Mouse (Mus musculus) embryonic stem cell, embryonic (primary cell): ENCODE measurements around the gene Cntfr.

Experiments used
- CTCF ChIA-PET, 4 experiments: fragments of 300-600 bp in 2 of 4; fragments of 350-600 bp in 2 of 4; sonication (Branson Sonifier 250); formaldehyde crosslinking; loops; one replicate each; lab custom pipeline; 2022; ENCODE audit warnings: inconsistent platforms in 2 of 4; lab: Charles Lee
- POLR2A ChIA-PET, 4 experiments: fragments of 300-600 bp in 2 of 4; fragments of 350-600 bp in 2 of 4; sonication (Branson Sonifier 250); formaldehyde crosslinking; loops; one replicate each; lab custom pipeline; 2022; ENCODE audit warnings: antibody characterized with exemption in 4 of 4, inconsistent platforms in 1 of 4; lab: Charles Lee

The Cntfr gene

GRCm38 (mm10) chr4:41630196-41630595, 66.7 kb downstream of the Cntfr start:
- ChIA-PET CTCF (interaction anchor here in 3 of 4 experiments (0.6 to 2.1 kb wide), 4 partner anchors 16 to 392 kb away, joined by 3 to 13 read pairs (median 3); no protein-coding TSS in a partner anchor), POLR2A (interaction anchor here in 3 of 4 experiments (1.0 to 2.1 kb wide), 9 partner anchors 13 to 84 kb away, joined by 3 to 10 read pairs (median 3); partner anchors contain the start of genes Dnaic1 (in 2 of the 3) and Fam219a (in 2 of the 3))

- ChIA-PET POLR2A (interaction anchor here in 3 of 4 experiments (0.7 to 1.6 kb wide), 12 partner anchors 11 to 364 kb away, joined by 3 to 5 read pairs (median 3); partner anchors contain the start of gene Enho (in 2 of the 3)), CTCF (interaction anchor here in 3 of 4 experiments (0.6 to 1.6 kb wide), 9 partner anchors 14 to 124 kb away, joined by 3 to 6 read pairs (median 3); no protein-coding TSS in a partner anchor)
Observed at GRCm38 (mm10) chr4:41628202-41628927, 68.5 kb downstream of the Cntfr start.

GRCm38 (mm10) chr4:41622071-41622470, 74.8 kb downstream of the Cntfr start:
- CTCF ChIA-PET, result no interaction called here
- POLR2A ChIA-PET, result interaction anchor here in 1 of 4 experiments (1.4 kb wide), 1 partner anchor 9 kb away, joined by 4 read pairs; no protein-coding TSS in a partner anchor

GRCm38 (mm10) chr4:41618916-41619746, 77.8 kb downstream of the Cntfr start:
- ChIA-PET CTCF (interaction anchor here in 1 of 4 experiments (0.8 to 1.0 kb wide), 2 partner anchors 44 to 88 kb away, joined by 3 to 4 read pairs; no protein-coding TSS in a partner anchor), POLR2A (no interaction called here)

- CTCF ChIA-PET, result interaction anchor here (0.5 to 1.5 kb wide), 16 partner anchors 13 to 1552 kb away, joined by 3 to 7 read pairs (median 4); no protein-coding TSS in a partner anchor
Observed at GRCm38 (mm10) chr4:41615661-41616599, 81.0 kb downstream of the Cntfr start.

GRCm38 (mm10) chr4:41614156-41614555, 82.7 kb downstream of the Cntfr start:
- ChIA-PET CTCF (interaction anchor here (0.6 to 2.6 kb wide), 21 partner anchors 14 to 169 kb away, joined by 3 to 19 read pairs (median 5); partner anchors contain the start of genes Dnaic1 (in 1 of the 4), Enho (in 1 of the 4) and Fam219a (in 1 of the 4)), POLR2A (interaction anchor here in 1 of 4 experiments (1.5 kb wide), 1 partner anchor 30 kb away, joined by 3 read pairs; no protein-coding TSS in a partner anchor)

More at GRCm38 (mm10) chr4:41615661-41616599, 81.0 kb downstream of the Cntfr start:
- POLR2A ChIA-PET, result interaction anchor here in 2 of 4 experiments (0.6 to 1.5 kb wide), 4 partner anchors 13 to 516 kb away, joined by 3 to 6 read pairs (median 4); no protein-coding TSS in a partner anchor

- POLR2A ChIA-PET, result interaction anchor here in 1 of 4 experiments (0.6 to 0.8 kb wide), 2 partner anchors 10 to 68 kb away, joined by 3 to 4 read pairs; no protein-coding TSS in a partner anchor
- CTCF ChIA-PET, result interaction anchor here in 2 of 4 experiments (0.6 to 0.9 kb wide), 2 partner anchors 101 to 305 kb away, joined by 3 to 4 read pairs; partner anchors contain the start of gene Rpp25l (in 1 of the 2)
Observed at GRCm38 (mm10) chr4:41612166-41612565, 84.7 kb downstream of the Cntfr start.

GRCm38 (mm10) chr4:41610594-41610980, 86.3 kb downstream of the Cntfr start:
- ChIA-PET CTCF (interaction anchor here in 3 of 4 experiments (0.5 to 1.7 kb wide), 6 partner anchors 41 to 1436 kb away, joined by 3 to 4 read pairs (median 3); partner anchors contain the start of genes Cntfr (in 1 of the 3), Dnaic1 (in 1 of the 3) and Fam219a (in 1 of the 3)), POLR2A (no interaction called here)

- CTCF ChIA-PET, result interaction anchor here in 3 of 4 experiments (0.5 to 1.7 kb wide), 5 partner anchors 57 to 368 kb away, joined by 3 to 5 read pairs (median 3); partner anchors contain the start of gene Cntfr (in 1 of the 3)
- POLR2A ChIA-PET, result no interaction called here
Observed at GRCm38 (mm10) chr4:41609681-41610593, 87.0 kb downstream of the Cntfr start.
